In the genomic region with DNA sequence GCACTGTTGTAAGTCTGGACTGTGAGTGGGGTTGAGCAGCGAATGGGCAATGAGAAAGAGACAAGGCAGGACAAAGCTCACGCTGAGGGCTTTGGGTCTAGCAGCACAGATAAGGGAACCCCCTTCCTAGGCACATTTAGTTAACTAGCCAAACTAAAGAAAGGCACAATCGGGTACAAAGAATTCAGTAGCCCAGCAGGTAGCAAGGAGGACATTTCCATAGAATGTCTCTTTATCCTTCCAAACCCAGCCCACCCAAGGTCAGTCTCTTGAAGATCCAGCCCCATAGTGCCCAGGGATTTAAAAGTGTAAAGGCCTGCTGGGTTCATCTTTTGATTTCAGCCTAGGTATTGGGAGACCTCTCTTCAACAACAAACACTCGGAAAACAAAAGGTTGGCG, we compare ENCODE assay signal across 32 mouse cellular contexts. TPM values are rescaled to one million over a fixed set of nuclear protein-coding genes. Genes with fewer than 3 reads are reported as not detected.
"Had no signal": no experiment of that assay in that cellular context is flagged by ENCODE, and none has a peak within 500 bp of the region (broad histone marks: within the 10 kb centered on the region; RNA-seq: fewer than 3 reads in every experiment).

No protein-coding gene starts in this region.

- ATAC-seq: intestine, embryonic 16.5 days; liver, embryonic 12.5 days had no signal

- DNase-seq: gastrocnemius, postnatal 25 days; heart, adult 18-20 months; heart, postnatal 14 days; heart, postnatal 36 days; kidney, adult 11 months; kidney, adult 2 months; kidney, adult 9 months; kidney, postnatal 14 days; kidney, postnatal 36 days; layer of hippocampus, adult 9-11 months; layer of hippocampus, postnatal 36 days had no signal

- H3K4me1 ChIP-seq: limb, embryonic 13.5 days had no signal

- H3K27ac ChIP-seq: heart, embryonic 10.5 days; hindbrain, embryonic 13.5 days; hindbrain, embryonic 15.5 days; hindbrain, postnatal 0 days; kidney, embryonic 15.5 days; kidney, postnatal 0 days; limb, embryonic 13.5 days; limb, embryonic 15.5 days; liver, embryonic 12.5 days; liver, embryonic 14.5 days had no signal

- H3K9me3 ChIP-seq: heart, embryonic 10.5 days; heart, embryonic 12.5 days; hindbrain, embryonic 13.5 days; hindbrain, embryonic 15.5 days; kidney, embryonic 15.5 days; limb, embryonic 13.5 days; limb, embryonic 15.5 days; liver, embryonic 12.5 days had no signal

- H3K36me3 ChIP-seq: heart, embryonic 10.5 days; heart, embryonic 12.5 days; hindbrain, embryonic 13.5 days; hindbrain, embryonic 15.5 days; kidney, embryonic 15.5 days; limb, embryonic 13.5 days; limb, embryonic 15.5 days; liver, embryonic 12.5 days had no signal

- H3K4me2 ChIP-seq: heart, embryonic 12.5 days; hindbrain, embryonic 13.5 days; hindbrain, embryonic 15.5 days; kidney, embryonic 15.5 days; limb, embryonic 13.5 days; limb, embryonic 15.5 days; liver, embryonic 12.5 days had no signal

- H3K9ac ChIP-seq: heart, embryonic 12.5 days; hindbrain, embryonic 13.5 days; hindbrain, embryonic 15.5 days; kidney, embryonic 15.5 days; limb, embryonic 13.5 days; limb, embryonic 15.5 days; liver, embryonic 12.5 days; liver, embryonic 14.5 days had no signal

- H3K27me3 ChIP-seq: hindbrain, embryonic 13.5 days; hindbrain, embryonic 15.5 days; kidney, embryonic 15.5 days; limb, embryonic 15.5 days had no signal

- H3K4me3 ChIP-seq: heart, embryonic 10.5 days; heart, embryonic 12.5 days; hindbrain, embryonic 13.5 days; hindbrain, embryonic 15.5 days; kidney, embryonic 15.5 days; limb, embryonic 13.5 days; limb, embryonic 15.5 days; liver, embryonic 12.5 days had no signal

RNA-seq across cellular contexts. Expression of gene Gpr37l1, which starts 18.5 kb away (rescaled TPM):
- total RNA-seq: granulocyte monocyte progenitor cell, adult 5-6 weeks; hematopoietic stem cell, adult 5-6 weeks; liver, adult 2 months had no signal
- polyA plus RNA-seq: heart, embryonic 10.5 days; heart, embryonic 12.5 days; heart, embryonic 14.5 days; heart, embryonic 16.5 days; hindbrain, embryonic 11.5 days; kidney, embryonic 15.5 days; kidney, postnatal 0 days; limb, embryonic 15.5 days; liver, adult 2 months; liver, embryonic 12.5 days; liver, embryonic 16.5 days had no signal

RNA-seq across cellular contexts. Expression of gene Ptpn7, which starts 53.4 kb away (rescaled TPM):
- total RNA-seq: layer of hippocampus, adult 18-20 months; layer of hippocampus, postnatal 14 days; layer of hippocampus, postnatal 36 days had no signal
